Mouse (Mus musculus) gastrocnemius, adult 18-20 months (tissue): ENCODE results near the gene Tcf7l1. TPM values are rescaled to one million over a fixed set of nuclear protein-coding genes. Genes with fewer than 3 reads are reported as not detected.

Source experiments
- DNase-seq: peaks from one replicate; pipeline ENCODE4 v3.0.0; 2021; ENCODE audit warnings: low spot score
- total RNA-seq, 2 experiments: library from RNA; stranded (reverse); gene quantifications; 2 replicates each; pipeline ENCODE4 v1.2.3; 2021

The Tcf7l1 gene
- total RNA-seq, 2 experiments from 2014 or later: 4.3 to 5.3 TPM

GRCm38 (mm10) chr6:72787322-72787947, 1.6 kb downstream of the Tcf7l1 start:
- no peak for DNase-seq

DNA sequence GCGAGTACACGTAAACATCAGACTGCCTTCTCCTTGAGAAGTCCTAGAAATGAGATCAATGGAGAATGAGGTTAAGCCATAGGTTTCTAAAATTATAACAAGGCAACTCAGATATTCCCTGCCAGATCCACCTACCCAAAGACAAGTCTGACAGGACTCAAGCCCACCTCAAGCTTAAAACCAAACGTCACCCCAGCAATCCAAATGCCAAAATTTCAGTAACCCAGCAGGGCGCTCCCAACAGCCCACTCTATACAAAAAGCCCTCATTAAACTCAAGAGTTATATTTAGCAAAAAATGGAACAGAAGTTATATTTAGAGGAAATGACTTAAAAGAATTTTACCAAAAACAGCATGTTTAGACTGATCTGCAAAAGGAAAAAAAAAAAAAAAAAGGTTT, 5.3 kb downstream of the Tcf7l1 start:
- no peak for DNase-seq

DNA sequence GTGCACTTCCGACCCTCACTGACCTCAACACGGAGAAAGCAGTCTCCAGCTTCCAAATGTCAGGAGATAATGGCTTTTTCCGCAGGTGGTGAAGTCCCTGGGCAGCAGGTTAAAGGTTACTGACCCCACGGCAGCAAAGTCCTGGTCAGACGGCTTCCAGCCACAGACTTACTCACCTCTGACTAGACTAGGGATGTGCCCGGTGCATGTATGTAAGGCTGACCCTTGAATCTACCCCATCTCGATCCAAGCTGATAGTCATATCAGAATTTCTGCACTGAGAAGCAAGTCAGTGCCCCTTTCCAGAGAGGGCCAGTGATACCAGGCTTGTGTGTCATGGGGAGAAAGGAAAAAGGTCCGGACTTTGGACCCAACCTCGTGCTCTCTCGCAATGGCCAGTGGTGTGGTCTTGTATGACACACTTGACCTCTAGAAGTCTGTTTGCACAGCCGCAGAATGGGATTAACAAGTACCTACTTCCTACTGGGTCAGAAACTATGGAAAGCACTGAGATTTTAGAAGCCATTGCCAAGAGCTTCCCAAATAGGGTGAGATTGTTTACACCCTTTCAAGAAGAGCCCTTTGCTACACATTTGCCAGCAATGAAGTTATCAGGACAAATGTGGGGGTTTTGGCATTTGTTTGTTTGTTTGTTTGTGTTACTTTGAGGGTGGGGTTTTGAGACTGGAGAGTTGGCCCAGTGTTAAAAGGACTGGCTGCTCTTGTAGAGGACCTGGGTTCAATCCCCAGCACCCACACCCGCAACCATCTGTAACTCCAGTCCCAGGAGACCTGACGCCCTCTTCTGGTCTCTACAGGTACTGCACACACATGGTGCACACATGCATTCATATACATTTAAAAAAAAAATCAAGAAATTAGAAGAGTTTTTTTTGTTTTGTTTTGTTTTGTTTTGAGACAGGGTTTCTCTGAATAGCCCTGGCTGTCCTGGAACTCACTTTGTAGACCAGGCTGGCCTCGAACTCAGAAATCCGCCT, 10.0 kb downstream of the Tcf7l1 start:
- no peak for DNase-seq

GRCm38 (mm10) chr6:72777212-72777611, 11.8 kb downstream of the Tcf7l1 start:
- no peak for DNase-seq

DNA sequence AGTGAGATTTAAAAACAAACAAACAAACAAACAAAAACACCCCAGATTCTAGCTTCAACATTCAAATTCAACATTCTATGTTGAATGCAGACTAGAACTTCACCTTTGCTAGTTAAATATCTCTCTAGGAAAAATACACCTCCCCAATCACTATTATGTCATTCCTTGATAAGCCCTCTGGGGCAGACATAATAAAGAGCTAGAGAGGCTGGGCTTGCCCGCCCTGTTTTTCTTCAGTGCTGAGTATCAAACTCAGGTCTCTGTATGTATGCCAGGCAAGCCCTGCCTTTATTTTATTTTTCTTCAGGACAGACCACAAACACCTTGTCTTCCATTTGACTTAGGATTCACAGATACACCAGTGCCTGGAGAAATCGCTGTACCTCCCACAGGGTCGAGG, 14.8 kb downstream of the Tcf7l1 start:
- DNase-seq: no peak

GRCm38 (mm10) chr6:72769915-72770776, 18.9 kb downstream of the Tcf7l1 start:
- no peak for DNase-seq

- no peak for DNase-seq
These were observed 19.7 kb downstream of the Tcf7l1 start for GRCm38 (mm10) chr6:72769343-72769742.

- DNase-seq: peak; percentile 57
These were observed 20.2 kb downstream of the Tcf7l1 start for GRCm38 (mm10) chr6:72768804-72769203.

DNA sequence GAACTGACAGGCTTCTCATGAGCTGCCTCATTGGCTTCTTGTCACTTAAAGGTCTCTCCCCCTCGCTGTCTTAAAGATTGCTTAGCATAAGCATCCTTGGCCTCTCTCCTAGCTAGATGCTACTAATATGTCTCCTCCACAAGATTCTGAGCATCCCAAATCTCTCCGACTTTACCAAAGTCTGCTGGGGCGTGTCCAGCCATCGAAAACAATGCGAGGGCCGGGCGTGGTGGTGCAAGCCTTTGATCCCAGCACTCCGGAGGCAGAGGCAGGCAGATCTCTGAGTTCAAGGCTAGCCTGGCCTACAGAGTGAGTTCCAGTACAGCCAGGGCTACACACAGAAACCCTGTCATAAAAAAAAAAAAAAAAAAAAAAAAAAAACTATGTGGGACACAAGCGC, 21.0 kb downstream of the Tcf7l1 start:
- no peak for DNase-seq

- no peak for DNase-seq
These were observed 25.4 kb downstream of the Tcf7l1 start for GRCm38 (mm10) chr6:72763616-72764015.

DNA sequence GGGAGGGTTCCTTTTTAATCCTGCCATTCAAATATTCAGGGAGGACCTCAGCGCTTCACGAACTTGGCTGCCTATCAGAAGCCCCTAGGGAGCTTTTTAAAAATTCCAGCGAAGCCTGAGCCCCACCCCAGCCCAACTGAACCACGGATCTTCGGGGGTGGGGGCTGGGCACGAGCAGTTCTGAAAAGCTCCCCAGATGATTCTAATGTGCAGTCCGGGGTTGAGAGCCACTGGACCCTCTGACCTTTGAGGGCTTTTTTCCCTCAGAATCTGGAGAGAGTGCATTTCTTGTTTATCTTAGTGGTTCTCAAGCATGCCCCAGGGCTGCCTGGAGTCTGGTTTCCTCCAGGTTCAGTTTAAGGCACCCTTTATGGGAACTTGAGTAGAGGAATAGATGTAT, 27.4 kb downstream of the Tcf7l1 start:
- DNase-seq: peak; percentile 48

DNA sequence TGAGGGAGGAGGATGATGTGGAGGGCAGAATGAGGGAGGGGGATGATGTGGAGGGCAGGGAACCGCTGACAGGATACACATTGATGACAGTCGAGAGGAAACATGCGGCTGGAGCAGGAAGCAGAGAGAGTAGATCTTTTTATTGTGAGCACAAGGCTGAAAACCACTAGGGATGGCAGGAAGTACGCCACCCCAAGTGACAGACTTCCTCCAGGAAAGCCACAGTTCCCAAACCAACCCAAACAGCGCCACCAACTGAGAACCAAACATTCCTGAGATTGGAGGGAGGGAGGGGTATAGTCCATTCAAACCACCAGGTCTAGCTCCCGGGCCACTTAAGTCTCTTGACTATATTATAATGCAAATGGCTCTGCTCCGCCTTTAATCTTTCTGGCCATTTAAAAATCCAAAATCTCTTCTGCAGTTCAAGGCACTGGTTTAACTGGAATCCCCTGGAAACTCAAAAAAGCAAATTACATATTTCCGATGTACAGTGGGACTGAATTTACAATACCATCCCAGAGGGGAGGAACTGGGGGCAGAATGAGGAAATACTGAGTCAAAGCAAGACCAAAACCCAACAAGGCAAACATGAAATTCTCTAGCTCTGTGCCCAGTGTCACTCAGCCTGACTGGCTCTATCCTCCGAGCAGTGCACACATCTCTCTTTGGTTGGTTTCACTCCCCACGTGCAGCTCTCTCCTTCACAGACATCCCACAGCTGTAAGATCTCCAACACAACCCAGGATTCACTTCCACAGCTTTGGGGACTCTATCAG, 30.6 kb downstream of the Tcf7l1 start:
- no peak for DNase-seq

DNA sequence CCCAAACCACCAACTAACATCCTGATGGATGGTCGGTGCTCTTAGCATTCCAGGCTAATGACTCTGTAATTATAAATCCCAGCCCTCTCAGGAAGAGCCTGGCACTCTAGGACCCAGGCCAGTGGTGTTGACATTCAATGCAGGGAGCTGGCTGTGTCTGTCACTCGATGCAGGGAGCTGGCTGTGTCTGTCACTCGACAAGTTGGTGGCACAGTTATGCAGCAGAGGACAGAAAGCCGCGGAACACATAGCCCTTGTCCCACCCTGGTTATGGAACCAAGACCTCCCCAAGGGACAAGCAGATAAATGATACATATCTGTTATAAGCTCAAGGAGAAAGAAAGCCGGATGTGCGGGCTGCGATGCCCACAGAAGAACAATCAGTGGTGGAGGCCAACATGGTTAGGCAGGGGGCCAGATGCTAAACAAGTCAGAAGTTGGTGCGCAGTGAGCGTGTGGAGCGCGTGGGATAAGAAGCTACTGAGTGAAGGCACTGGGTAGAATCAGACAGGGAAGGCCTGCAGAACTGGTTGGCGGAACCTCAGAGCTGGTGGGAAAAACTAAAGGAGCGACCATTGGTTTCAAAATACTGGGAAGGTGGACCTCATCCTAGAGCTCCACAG, 33.7 kb downstream of the Tcf7l1 start:
- no peak for DNase-seq

DNA sequence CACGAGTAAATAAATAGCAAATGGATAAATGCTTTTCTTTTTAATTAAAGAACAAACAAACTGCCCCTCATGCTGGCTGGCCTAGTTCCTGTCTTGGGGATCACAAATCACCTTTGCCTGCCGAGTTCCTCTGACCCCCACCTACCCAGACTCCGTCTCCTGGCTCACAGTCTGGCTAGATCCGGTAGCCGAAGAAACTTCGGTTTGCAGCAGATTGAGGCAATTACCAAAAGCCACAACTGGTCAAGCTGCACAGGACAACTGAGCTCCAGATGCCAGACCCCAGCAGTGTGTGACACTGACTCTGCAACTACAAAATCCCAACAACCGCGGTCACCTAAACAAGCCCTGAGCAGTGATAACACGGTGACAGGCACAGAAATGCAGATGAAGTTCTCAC, 34.8 kb downstream of the Tcf7l1 start:
- DNase-seq: no peak

DNA sequence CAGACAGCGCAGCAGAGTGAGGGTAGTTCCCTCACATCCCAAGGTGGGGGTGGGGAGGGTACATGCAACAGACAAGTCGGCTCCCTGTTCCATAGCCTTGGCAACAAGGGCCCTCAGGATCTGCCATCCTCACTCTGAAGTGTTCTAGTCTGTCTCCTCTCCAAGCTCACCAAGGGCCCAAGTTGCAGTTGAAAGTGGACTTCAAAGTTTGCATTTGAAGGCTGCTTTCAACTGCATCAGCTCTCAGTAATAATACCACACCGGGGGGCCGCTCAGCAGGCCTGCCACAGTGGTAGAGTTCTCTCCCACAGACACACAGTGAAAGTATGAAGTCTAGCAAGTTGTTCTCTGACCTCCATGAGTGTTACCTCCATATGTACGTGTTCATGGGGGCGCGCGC, 35.3 kb downstream of the Tcf7l1 start:
- DNase-seq: no peak

GRCm38 (mm10) chr6:72752824-72753223, 36.2 kb downstream of the Tcf7l1 start:
- no peak for DNase-seq

GRCm38 (mm10) chr6:72751210-72751609, 37.8 kb downstream of the Tcf7l1 start:
- no peak for DNase-seq

DNA sequence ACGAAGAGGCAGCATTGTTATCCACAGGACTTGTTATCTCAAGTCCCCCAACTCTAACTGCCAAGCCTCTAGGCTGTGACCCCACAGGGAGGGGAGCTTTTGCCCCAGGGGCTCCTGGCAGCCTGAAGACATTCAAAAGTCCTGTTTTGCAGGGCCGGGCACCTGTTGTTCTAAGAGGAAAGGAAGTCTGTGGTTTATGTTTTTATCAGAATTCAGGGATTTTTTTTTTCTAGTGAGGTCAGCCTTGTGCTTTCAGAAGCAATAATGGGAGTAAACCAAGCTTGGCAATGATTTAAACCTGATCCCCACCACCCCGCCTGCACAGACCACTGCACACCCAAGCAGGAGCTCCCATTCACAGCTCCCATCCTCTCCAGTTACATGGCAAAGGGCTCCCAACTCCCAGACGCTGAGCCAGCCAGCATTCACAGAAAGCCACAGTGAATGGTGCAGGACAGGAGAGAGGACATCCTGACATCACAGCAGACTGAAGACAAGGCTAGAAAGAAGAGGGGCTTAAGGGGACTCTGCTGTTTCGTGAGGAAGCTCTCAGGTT, 40.1 kb downstream of the Tcf7l1 start:
- DNase-seq: no peak

GRCm38 (mm10) chr6:72748421-72748820, 40.6 kb downstream of the Tcf7l1 start:
- DNase-seq: no peak

DNA sequence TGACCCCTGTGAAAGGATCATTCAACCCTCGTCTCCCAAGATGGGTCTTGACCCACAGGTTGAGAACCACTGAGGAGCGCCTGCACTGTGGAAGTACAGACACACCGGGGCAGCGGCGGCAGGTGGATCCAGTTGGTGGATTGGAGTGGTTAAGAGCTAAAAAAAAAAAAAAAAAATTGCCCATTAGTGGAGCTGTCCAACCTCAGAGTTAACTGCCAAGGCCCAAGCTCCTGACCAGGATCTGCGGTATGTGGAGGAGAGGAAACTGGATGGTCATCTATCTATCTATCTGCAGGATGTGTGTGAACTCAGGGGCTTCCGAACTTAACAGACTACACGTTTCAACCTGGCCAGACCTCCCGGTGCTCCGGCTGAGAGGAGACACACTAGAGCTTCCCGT, 41.2 kb downstream of the Tcf7l1 start:
- DNase-seq: no peak
